30 mouse cellular contexts compared by ENCODE assay signal in the genomic region with DNA sequence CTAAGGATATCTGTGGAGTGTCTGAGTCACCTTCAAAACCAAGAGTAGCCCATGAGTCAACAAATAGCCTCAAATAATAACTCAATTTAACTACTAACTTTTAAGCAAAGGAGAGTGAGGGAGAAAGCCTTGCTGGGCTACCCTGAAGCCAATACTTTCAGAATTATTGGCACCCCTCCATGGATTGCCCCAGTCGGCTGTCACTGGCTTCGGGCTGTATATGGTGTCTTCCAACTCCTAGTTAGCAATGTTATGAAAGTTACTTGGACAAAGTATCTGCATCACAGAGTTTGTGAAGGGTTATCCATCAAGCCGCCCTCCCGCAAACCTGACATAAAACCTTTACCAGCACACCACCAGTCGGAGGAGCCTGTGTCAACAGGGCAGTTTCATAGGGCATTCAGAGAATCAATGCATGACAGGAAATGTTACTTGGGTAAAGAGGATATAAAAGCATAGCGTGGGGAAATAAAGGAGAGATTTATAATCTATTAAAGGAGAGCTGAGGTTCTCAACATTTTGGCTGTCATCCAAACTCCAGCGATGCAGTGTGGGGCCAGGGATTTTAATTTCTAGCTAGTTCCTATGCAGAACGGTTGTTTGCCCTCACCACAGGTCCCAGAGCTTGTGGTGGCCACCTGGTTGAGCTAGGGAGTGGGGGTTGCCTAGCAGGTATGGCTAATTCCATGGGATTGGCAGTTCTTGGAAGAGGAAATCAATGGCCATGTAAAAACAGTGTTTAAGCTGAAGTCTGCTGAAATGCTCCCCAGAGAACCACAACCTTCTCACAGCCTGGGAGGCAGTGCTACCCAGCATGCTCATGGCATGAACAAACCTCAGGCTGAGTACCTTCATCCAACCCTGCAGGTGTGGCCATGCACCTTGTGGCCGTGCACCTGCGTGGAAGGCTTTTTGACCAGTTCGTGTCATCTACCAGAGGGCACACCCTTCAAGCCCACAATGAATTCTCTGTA.
DNase-seq lines count a peak whose midpoint lies in the region; ATAC-seq and TF ChIP-seq lines count a peak whose summit lies in the region.
"Had no signal": no experiment of that assay in that cellular context is flagged by ENCODE, and none has a peak within 500 bp of the region (broad histone marks: within the 10 kb centered on the region; RNA-seq: fewer than 3 reads in every experiment).

No protein-coding gene starts in this region.

- H3K4me2 ChIP-seq in limb, embryonic 12.5 days: no peak overlapping the region
- no peak overlapping the region for H3K4me2 ChIP-seq in stomach, postnatal 0 days (replicated peaks; ENCODE audit: low read depth)
- H3K4me2 ChIP-seq: embryonic facial prominence, embryonic 13.5 days; forebrain, embryonic 12.5 days; forebrain, embryonic 15.5 days; heart, embryonic 12.5 days; heart, embryonic 15.5 days; hindbrain, embryonic 13.5 days had no signal

- no peak overlapping the region for H3K4me3 ChIP-seq in limb, embryonic 12.5 days (replicated peaks)
- no peak overlapping the region for H3K4me3 ChIP-seq in limb, embryonic 10.5 days
- no peak overlapping the region for H3K4me3 ChIP-seq in stomach, postnatal 0 days (ENCODE audit: low read depth, low read length)
- H3K4me3 ChIP-seq: embryonic facial prominence, embryonic 10.5 days; embryonic facial prominence, embryonic 13.5 days; erythroblast, embryonic 14.5 days; forebrain, embryonic 12.5 days; forebrain, embryonic 15.5 days; heart, embryonic 12.5 days; heart, embryonic 15.5 days; hindbrain, embryonic 10.5 days; hindbrain, embryonic 13.5 days had no signal

- 61% methylated on average over 11 of the region's 11 CpGs for WGBS in limb, embryonic 12.5 days
- WGBS in limb, embryonic 10.5 days: 93% methylated on average over 11 of the region's 11 CpGs
- 58% methylated on average over 11 of the region's 11 CpGs for WGBS in stomach, postnatal 0 days

- peak; percentile 86 for ATAC-seq in limb, embryonic 12.5 days (ENCODE audit: insufficient number of reproducible peaks, insufficient read depth, low FRiP score, low TSS enrichment, low read depth)
- no peak for ATAC-seq in stomach, postnatal 0 days (ENCODE audit: low FRiP score, low TSS enrichment)
- ATAC-seq: forebrain, embryonic 15.5 days; hindbrain, embryonic 16.5 days had no signal

- DNase-seq in adrenal gland, adult 2 months: peak; percentile 12
- no peak for DNase-seq in adrenal gland, adult 8-10 months
- no peak for DNase-seq in limb, embryonic 10.5 days (ENCODE audit: low spot score)
- DNase-seq in adipocyte (ENCODE audit: low spot score): peak; percentile 51
- peak; percentile 24 for DNase-seq in stomach, postnatal 0 days (ENCODE audit: low spot score)
- DNase-seq in frontal cortex, postnatal 10 days (ENCODE audit: low spot score in 2 of 2): no peak
- no peak for DNase-seq in kidney, postnatal 10 days
- DNase-seq: adrenal gland, postnatal 14 days; B cell, adult 2 months; cerebellum, adult 11 months; cerebellum, adult 2 months; cerebellum, adult 9-11 months; cerebellum, postnatal 25 days; gastrocnemius, postnatal 10 days; gastrocnemius, postnatal 36 days; heart, postnatal 10 days; heart, postnatal 36 days had no signal

- H3K9me3 ChIP-seq in limb, embryonic 12.5 days: no peaks in the 10 kb centered on the region
- H3K9me3 ChIP-seq in limb, embryonic 10.5 days (replicated peaks): no peaks in the 10 kb centered on the region
- no peaks in the 10 kb centered on the region for H3K9me3 ChIP-seq in stomach, postnatal 0 days (ENCODE audit: control insufficient read depth, low read length)
- H3K9me3 ChIP-seq: embryonic facial prominence, embryonic 10.5 days; embryonic facial prominence, embryonic 13.5 days; forebrain, embryonic 12.5 days; forebrain, embryonic 15.5 days; heart, embryonic 12.5 days; heart, embryonic 15.5 days; hindbrain, embryonic 10.5 days; hindbrain, embryonic 13.5 days had no signal

- peaks cover 13% of the 10 kb centered on the region for H3K4me1 ChIP-seq in limb, embryonic 12.5 days (replicated peaks)
- H3K4me1 ChIP-seq in limb, embryonic 10.5 days: no peaks in the 10 kb centered on the region; the same call in 1 of the 2 replicates
- H3K4me1 ChIP-seq in stomach, postnatal 0 days (replicated peaks; ENCODE audit: control insufficient read depth, insufficient read depth): no peaks in the 10 kb centered on the region
- H3K4me1 ChIP-seq: embryonic facial prominence, embryonic 10.5 days; embryonic facial prominence, embryonic 13.5 days; forebrain, embryonic 12.5 days; forebrain, embryonic 15.5 days; heart, embryonic 12.5 days; heart, embryonic 15.5 days; hindbrain, embryonic 10.5 days; hindbrain, embryonic 13.5 days had no signal

- no peak for TF ChIP-seq CTCF in stomach, postnatal 0 days (IDR thresholded peaks at IDR 0.05; ENCODE audit: low read depth)

- no peak for TF ChIP-seq EP300 in stomach, postnatal 0 days (optimal IDR thresholded peaks at IDR 0.05)

- no peak overlapping the region for H3K9ac ChIP-seq in limb, embryonic 12.5 days (replicated peaks)
- H3K9ac ChIP-seq in stomach, postnatal 0 days (ENCODE audit: low read length): no peak overlapping the region
- H3K9ac ChIP-seq: embryonic facial prominence, embryonic 13.5 days; forebrain, embryonic 12.5 days; forebrain, embryonic 15.5 days; heart, embryonic 12.5 days; heart, embryonic 15.5 days; hindbrain, embryonic 13.5 days had no signal

- no peaks in the 10 kb centered on the region for H3K36me3 ChIP-seq in limb, embryonic 12.5 days
- H3K36me3 ChIP-seq in limb, embryonic 10.5 days: no peaks in the 10 kb centered on the region
- no peaks in the 10 kb centered on the region for H3K36me3 ChIP-seq in stomach, postnatal 0 days (ENCODE audit: control insufficient read depth, insufficient read depth, low read length)
- H3K36me3 ChIP-seq: embryonic facial prominence, embryonic 10.5 days; embryonic facial prominence, embryonic 13.5 days; forebrain, embryonic 12.5 days; forebrain, embryonic 15.5 days; G1E; heart, embryonic 12.5 days; heart, embryonic 15.5 days; hindbrain, embryonic 10.5 days; hindbrain, embryonic 13.5 days had no signal

- no peak overlapping the region for H3K27ac ChIP-seq in limb, embryonic 12.5 days
- no peak overlapping the region for H3K27ac ChIP-seq in limb, embryonic 10.5 days
- no peak overlapping the region for H3K27ac ChIP-seq in stomach, postnatal 0 days (replicated peaks)
- H3K27ac ChIP-seq: embryonic facial prominence, embryonic 10.5 days; embryonic facial prominence, embryonic 13.5 days; forebrain, embryonic 12.5 days; forebrain, embryonic 15.5 days; heart, embryonic 15.5 days; hindbrain, embryonic 10.5 days; hindbrain, embryonic 13.5 days had no signal

- no peaks in the 10 kb centered on the region; the same call in 1 of the 2 replicates for H3K27me3 ChIP-seq in limb, embryonic 12.5 days
- no peaks in the 10 kb centered on the region for H3K27me3 ChIP-seq in limb, embryonic 10.5 days (ENCODE audit: low read depth, poor library complexity, severe bottlenecking)
- no peaks in the 10 kb centered on the region for H3K27me3 ChIP-seq in stomach, postnatal 0 days (ENCODE audit: control insufficient read depth, insufficient read depth, low read length)
- H3K27me3 ChIP-seq: CH12.LX; embryonic facial prominence, embryonic 13.5 days; forebrain, embryonic 12.5 days; forebrain, embryonic 15.5 days; heart, embryonic 12.5 days; heart, embryonic 15.5 days; hindbrain, embryonic 13.5 days had no signal

Comparison
In these comparisons a context has a peak if more than half of its experiments do, and no peak if none do; other contexts are left out.
1. DNase-seq: peak in adrenal gland, adult 2 months (single experiment), adipocyte (single experiment) and stomach, postnatal 0 days (single experiment); none in adrenal gland, adult 8-10 months (single experiment), limb, embryonic 10.5 days (single experiment), frontal cortex, postnatal 10 days (0 of 2) and kidney, postnatal 10 days (single experiment).